Mouse (Mus musculus): ENCODE measurements around the gene Atp5f1.

- TF ChIP-seq CTCF (IDR thresholded peaks at IDR 0.05; ENCODE audit: low read depth, low read length) (no peak), POLR2A (IDR thresholded peaks at IDR 0.05; ENCODE audit: borderline replicate concordance, low read depth, low read length) (no peak)
These were observed 63.1 kb downstream of the Atp5f1 start for GRCm38 (mm10) chr3:105896811-105897210.
